In genomic region chr7:121701983-121702382, GRCm38 (mm10) we compare ENCODE assay signal across 1 mouse cellular context.
TF ChIP-seq lines count a peak whose summit lies in the region.

No protein-coding gene starts in this region.

TF ChIP-seq in CH12.LX, 34 proteins besides CTCF, POLR2A, EP300 and RAD21 (continued from another document):
- peak; percentile 82 for TF ChIP-seq ETS1 (conservative IDR thresholded peaks at IDR 0.05; ENCODE audit: low read depth, low read length)
- 0 out of 2 replicates have a peak, but pooled peaks have one; percentile 77 for TF ChIP-seq CHD1 (IDR thresholded peaks at IDR 0.05; ENCODE audit: low read depth, low read length)
- TF ChIP-seq SIN3A (IDR thresholded peaks at IDR 0.05; ENCODE audit: low read length), result peak; percentile 41; the same call in 1 of the 2 replicates
- peak; percentile 34; the same call in 1 of the 2 replicates for TF ChIP-seq TCF12 (IDR thresholded peaks at IDR 0.05; ENCODE audit: low read depth, low read length)
- TF ChIP-seq IRF4 (IDR thresholded peaks at IDR 0.05; ENCODE audit: low read depth, low read length), result peak; percentile 61; the same call in 1 of the 2 replicates
TF ChIP-seq in CH12.LX: peak in this region for 9.
